Mouse (Mus musculus) spleen, adult 2 months (tissue): ENCODE measurements around the gene Gstm4.

ENCODE experiments used
- CTCF ChIP-seq: fragments of 200-500 bp; IDR thresholded peaks from 2 replicates; pipeline ENCODE4 v1.5.1; 2011; ENCODE audit warnings: mild to moderate bottlenecking, inconsistent platforms; ENCODE audit not compliant: insufficient read depth, insufficient read length, insufficient replicate concordance; ENCODE audit errors: extremely low read depth
- POLR2A ChIP-seq: fragments of 200-500 bp; IDR thresholded peaks from 2 replicates; pipeline ENCODE4 v1.6.1; 2011; ENCODE audit warnings: low read depth, low read length, inconsistent platforms

DNA sequence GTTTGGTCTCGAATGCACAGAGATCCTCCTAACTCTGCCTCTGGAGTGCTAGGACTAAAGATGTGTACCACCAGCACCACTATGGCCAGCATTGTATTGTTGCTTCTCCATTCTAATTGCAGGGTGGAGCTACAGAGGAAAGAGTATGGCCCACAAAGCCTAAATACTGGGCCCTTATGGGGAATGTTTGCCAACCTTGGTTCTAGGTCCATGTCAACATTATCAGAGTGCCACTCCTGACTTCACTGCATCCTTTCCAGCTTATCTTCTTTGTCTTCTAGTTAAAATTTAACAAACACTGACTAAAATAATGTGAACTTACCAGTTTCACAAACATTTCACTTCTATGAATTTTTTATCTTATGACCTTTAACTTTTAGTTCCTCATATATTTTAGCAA, 18.1 kb downstream of the Gstm4 start:
- TF ChIP-seq POLR2A = no peak
- TF ChIP-seq CTCF = no peak
